Mouse (Mus musculus) spleen, adult 2 months (tissue): Measurements from ENCODE around the gene Phactr4. TPM values are rescaled to one million over a fixed set of nuclear protein-coding genes. Genes with fewer than 3 reads are reported as not detected.
"Not testable (repeated sequence)": the region's sequence is repeated elsewhere in the genome, so short reads cannot be mapped to it uniquely, and the experiment has no call there.

ENCODE experiments used
- DNase-seq, 2 experiments: peaks; one replicate each; pipeline versions ENCODE4 v3.0.0 to v3.0.0-alpha.2; 2012 to 2021; ENCODE audit warnings: low spot score in 2 of 2, low read depth in 1 of 2
- H3K27ac ChIP-seq: fragments of 200-500 bp; 2 replicates; pipeline ENCODE4 v1.5.1; 2012; ENCODE audit warnings: low read length, inconsistent platforms; ENCODE audit not compliant: insufficient read depth
- H3K27me3 ChIP-seq: fragments of 200-500 bp; 2 replicates; pipeline ENCODE4 v1.6.1; 2012; ENCODE audit warnings: mild to moderate bottlenecking, moderate library complexity, low read length, inconsistent platforms; ENCODE audit not compliant: control insufficient read depth, insufficient read depth
- H3K36me3 ChIP-seq: fragments of 200-500 bp; 2 replicates; pipeline ENCODE4 v1.6.1; 2012; ENCODE audit warnings: mild to moderate bottlenecking, low read length, inconsistent platforms; ENCODE audit not compliant: control insufficient read depth, insufficient read depth
- H3K4me1 ChIP-seq: fragments of 200-500 bp; 2 replicates; pipeline ENCODE4 v1.6.1; 2011; ENCODE audit warnings: inconsistent platforms; ENCODE audit not compliant: control insufficient read depth, insufficient read depth, insufficient read length
- H3K4me3 ChIP-seq: fragments of 200-500 bp; 2 replicates; pipeline ENCODE4 v1.5.1; 2011; ENCODE audit warnings: mild to moderate bottlenecking, inconsistent platforms; ENCODE audit not compliant: insufficient read depth, insufficient read length; ENCODE audit errors: extremely low read depth
- CTCF ChIP-seq: fragments of 200-500 bp; IDR thresholded peaks from 2 replicates; pipeline ENCODE4 v1.5.1; 2011; ENCODE audit warnings: mild to moderate bottlenecking, inconsistent platforms; ENCODE audit not compliant: insufficient read depth, insufficient read length, insufficient replicate concordance; ENCODE audit errors: extremely low read depth
- POLR2A ChIP-seq: fragments of 200-500 bp; IDR thresholded peaks from 2 replicates; pipeline ENCODE4 v1.6.1; 2011; ENCODE audit warnings: low read depth, low read length, inconsistent platforms
- WGBS: fragments of 180-500 bp; shearing (Covaris S2); methylation state at CpG from one replicate; pipeline ENCODE4 v1.1.7; 2018; 5-methylcytosine and 5-hydroxymethylcytosine counted together
- polyA plus RNA-seq: library from polyadenylated mRNA; depleted of rRNA; stranded (reverse); fragments of >200 nt; gene quantifications from 2 replicates; pipeline ENCODE4 v1.2.3, GENCODE M21; 2012

Gene Phactr4
- polyA plus RNA-seq, 1 experiment = 5.7 TPM

DNA sequence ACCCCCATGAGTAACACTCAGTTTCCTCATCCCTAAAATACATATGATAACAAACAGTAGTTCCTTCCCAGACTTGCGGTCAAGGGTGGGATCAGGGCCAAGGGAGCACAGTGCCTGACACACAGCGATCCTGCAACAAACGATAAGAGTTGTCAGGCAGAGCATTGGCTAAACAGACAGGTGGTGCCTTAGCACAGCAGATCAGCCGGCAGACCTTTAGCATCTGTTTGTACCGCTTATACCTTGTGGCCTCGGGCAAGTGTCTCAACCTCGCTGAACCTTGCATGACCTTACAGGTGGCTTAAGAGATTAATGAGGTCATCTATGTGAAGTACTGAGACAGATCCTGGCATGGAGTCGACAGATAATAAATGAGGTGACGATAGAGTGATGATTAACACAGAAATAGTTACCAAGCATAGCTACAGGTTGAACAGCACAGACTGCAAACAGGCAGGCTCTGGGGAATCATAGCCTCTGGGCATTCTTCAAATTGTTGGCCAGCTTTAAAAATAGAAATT, 5.8 kb upstream of the Phactr4 start:
- TF ChIP-seq CTCF = no peak
- TF ChIP-seq POLR2A = no peak
- H3K27ac ChIP-seq = no peak overlapping the region
- H3K27me3 ChIP-seq = no peaks in the 10 kb centered on the region
- no peak overlapping the region for H3K4me3 ChIP-seq
- no peaks in the 10 kb centered on the region for H3K36me3 ChIP-seq
- WGBS = 72% methylated on average over 9 of the region's 9 CpGs
- no peaks in the 10 kb centered on the region for H3K4me1 ChIP-seq
- DNase-seq = no peak

DNA sequence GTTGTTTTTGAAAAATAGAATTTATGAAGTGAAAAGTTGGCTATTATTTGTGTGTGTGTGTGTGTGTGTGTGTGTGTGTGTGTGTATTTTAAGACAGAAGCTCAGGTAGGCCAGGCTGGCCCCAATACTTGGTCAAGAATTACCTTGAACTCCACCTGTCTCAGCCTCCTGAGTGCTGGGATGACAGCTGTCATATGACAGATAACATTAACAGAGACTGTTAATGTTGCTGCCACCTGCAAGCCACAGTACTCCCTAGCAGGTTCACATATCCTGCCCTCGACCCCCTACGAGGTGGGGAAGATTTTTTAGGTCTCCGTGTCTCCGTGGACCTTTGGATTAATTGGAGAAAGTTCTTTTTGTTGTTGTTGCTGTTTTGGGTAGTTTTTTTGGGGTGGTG, 5.2 kb upstream of the Phactr4 start:
- TF ChIP-seq CTCF = no peak
- no peak for TF ChIP-seq POLR2A
- WGBS = 86% methylated on average over 4 of the region's 4 CpGs
- Histone ChIP-seq H3K4me3 (no peak overlapping the region), H3K27ac (no peak overlapping the region), H3K36me3 (no peaks in the 10 kb centered on the region), H3K4me1 (no peaks in the 10 kb centered on the region), H3K27me3 (no peaks in the 10 kb centered on the region)
- DNase-seq = no peak

DNA sequence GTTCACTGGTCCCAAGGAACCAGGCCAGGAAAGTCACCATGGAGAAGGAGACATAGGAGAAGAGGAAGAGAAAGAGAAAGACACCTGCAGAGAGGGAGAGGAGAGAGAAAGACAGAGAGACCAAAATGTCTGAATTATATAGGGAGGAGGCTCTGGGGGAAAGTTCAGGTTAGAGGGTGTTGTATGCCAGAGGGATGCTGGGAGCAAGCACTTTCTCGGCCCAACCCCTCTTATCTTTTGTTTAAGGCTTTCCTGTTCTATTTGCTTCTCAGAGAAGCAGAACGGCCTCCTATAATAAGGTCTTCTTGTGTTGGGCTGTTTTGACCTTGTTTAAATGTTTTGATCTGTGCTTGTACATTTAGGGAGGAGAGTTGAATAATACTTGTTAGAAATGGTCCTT, 3.7 kb upstream of the Phactr4 start:
- H3K4me3 ChIP-seq = no peak overlapping the region
- TF ChIP-seq POLR2A = no peak
- no peak for TF ChIP-seq CTCF
- H3K36me3 ChIP-seq = no peaks in the 10 kb centered on the region
- H3K4me1 ChIP-seq = no peaks in the 10 kb centered on the region
- 52% methylated on average over 2 of the region's 2 CpGs for whole genome bisulfite sequencing
- DNase-seq = no peak
- H3K27me3 ChIP-seq = no peaks in the 10 kb centered on the region
- H3K27ac ChIP-seq = no peak overlapping the region

DNA sequence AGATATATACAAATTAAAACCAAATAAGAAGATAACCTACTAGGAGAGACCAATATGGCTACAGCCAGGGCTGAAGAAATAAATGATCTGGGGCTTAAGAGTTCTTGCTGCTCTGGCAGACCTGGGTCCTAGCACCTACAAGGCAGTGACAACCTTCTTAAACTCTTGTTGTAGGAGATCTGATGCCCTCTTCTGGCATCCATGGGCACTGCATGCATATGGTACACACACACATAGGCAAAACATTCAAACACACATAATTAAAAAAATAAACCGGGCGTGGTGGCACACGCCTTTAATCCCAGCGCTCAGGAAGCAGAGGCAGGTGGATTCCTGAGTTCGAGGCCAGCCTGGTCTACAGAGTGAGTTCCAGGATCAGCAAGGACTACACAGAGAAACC, 2.5 kb upstream of the Phactr4 start:
- no peak for DNase-seq
- 96% methylated on average over 5 of the region's 5 CpGs for WGBS
- H3K4me1 ChIP-seq = no peaks in the 10 kb centered on the region

DNA sequence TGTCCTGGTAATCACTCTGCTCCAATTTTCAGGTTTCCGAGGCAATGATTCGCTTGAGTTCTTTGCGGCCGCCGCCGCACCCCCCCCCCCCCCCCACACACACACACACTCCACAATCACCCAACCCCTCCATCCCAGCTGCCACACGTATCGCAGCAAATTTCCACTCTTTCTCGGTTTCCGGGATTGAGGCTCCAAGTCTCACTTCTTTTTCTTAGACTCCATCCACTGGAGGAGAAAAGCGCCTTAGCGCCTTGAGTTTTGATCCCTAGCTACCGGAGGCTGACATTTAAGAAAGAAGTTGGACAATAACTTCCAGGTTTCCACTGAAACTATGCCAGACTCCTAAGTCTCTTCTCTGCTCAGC, 750 bp downstream of the Phactr4 start:
- under 1% methylated on average over 10 of the region's 13 CpGs for WGBS
- Histone ChIP-seq H3K27me3 (no peaks in the 10 kb centered on the region), H3K4me3 (peak overlapping the region; percentile 75), H3K36me3 (no peaks in the 10 kb centered on the region), H3K27ac (no peak overlapping the region; the same call in 1 of the 2 replicates), H3K4me1 (no peaks in the 10 kb centered on the region)
- no peak for TF ChIP-seq POLR2A
- TF ChIP-seq CTCF = no peak
- DNase-seq = no peak

More for the DNA sequence above, 2.5 kb upstream of the Phactr4 start:
- Histone ChIP-seq H3K27ac (no peak overlapping the region), H3K27me3 (no peaks in the 10 kb centered on the region), H3K4me3 (no peak overlapping the region), H3K36me3 (no peaks in the 10 kb centered on the region)
- no peak for TF ChIP-seq POLR2A
- no peak for TF ChIP-seq CTCF

DNA sequence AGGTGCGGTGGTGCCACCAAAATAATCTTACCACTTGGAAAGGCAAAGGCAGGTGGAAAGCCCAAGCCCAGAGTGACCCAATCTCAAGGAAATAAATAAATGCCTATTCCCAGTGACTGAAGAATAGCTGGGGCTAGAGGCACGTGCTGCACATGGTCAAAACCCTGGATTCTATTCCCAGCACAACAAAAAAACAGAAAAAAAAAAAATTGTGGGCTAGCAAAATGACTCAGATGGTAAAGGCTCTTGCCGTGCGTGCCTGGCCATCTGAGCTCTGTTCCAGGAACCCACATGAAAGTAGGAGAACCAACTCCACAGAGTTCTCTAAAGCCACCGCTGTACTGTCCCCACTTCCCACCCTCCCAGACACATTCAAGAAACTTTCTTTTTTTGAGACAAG, 1.8 kb downstream of the Phactr4 start:
- DNase-seq = no peak
- TF ChIP-seq POLR2A (no peak), CTCF (no peak)
- Histone ChIP-seq H3K4me1 (no peaks in the 10 kb centered on the region), H3K27me3 (no peaks in the 10 kb centered on the region), H3K27ac (no peak overlapping the region), H3K4me3 (no peak overlapping the region), H3K36me3 (no peaks in the 10 kb centered on the region)
- 81% methylated on average over 5 of the region's 5 CpGs for whole genome bisulfite sequencing

DNA sequence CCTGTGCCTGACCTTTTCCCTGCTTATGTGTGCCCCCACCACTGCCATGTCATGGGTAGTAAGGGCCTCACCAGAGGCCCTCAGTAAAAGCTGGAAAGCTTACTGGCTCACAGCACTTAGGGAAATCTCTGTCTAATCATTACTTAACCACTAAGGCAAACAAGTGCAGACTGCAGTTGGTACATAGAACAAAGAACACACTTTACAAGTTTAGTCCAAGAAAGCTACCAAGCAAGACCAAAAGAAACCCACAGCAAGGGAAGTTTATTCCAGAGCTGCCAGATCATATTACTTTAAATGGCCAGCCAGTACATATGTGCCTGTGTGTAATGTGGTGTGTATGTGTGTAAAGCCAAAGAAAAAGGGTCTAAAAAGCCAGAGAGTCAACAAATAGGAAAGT, 6.3 kb downstream of the Phactr4 start:
- Histone ChIP-seq H3K27ac (no peak overlapping the region), H3K27me3 (no peaks in the 10 kb centered on the region), H3K36me3 (no peaks in the 10 kb centered on the region), H3K4me1 (no peaks in the 10 kb centered on the region), H3K4me3 (no peak overlapping the region)
- no peak for DNase-seq
- TF ChIP-seq POLR2A = no peak

DNA sequence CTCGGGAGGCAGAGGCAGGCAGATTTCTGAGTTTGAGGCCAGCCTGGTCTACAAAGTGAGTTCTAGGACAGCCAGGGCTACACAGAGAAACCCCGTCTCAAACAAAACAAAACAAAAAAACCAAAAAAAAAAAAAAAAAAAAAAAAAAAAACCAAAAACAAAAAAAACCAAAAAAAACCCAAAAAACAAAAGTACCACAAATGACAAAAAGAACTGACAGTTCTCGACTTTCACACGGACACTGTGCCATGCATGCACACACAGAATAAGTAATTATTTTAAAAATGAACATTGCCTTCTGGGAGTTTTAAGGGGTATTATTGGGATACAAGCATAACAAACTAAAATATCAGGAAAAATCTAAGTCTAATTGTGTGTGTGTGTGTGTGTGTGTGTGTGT, 9.0 kb downstream of the Phactr4 start:
- not testable (repeated sequence) for H3K27me3 ChIP-seq, H3K4me3 ChIP-seq, H3K27ac ChIP-seq, DNase-seq, H3K36me3 ChIP-seq, H3K4me1 ChIP-seq
- WGBS = 98% methylated on average over 4 of the region's 4 CpGs
